Mouse (Mus musculus) midbrain, embryonic 16.5 days (tissue): Measurements from ENCODE around the gene Pdcd6ip. TPM values are rescaled to one million over a fixed set of nuclear protein-coding genes. Genes with fewer than 3 reads are reported as not detected.
A peak's percentile ranks its signal among the peaks of the same experiment; 100 is the strongest.
"Not testable (repeated sequence)": the region's sequence is repeated elsewhere in the genome, so short reads cannot be mapped to it uniquely, and the experiment has no call there.

Source experiments
- ATAC-seq: fragments of 200-750 bp; cut with Nextera tagmentation; 2 replicates; pipeline ENCODE4 v1.8.0; 2017; ENCODE audit warnings: moderate TSS enrichment
- H3K27ac ChIP-seq: fragments of 300-500 bp; sonication (generic); 2 replicates; pipeline ENCODE4 v1.5.1; 2014; ENCODE audit warnings: mild to moderate bottlenecking, low read length, mixed read lengths
- H3K27me3 ChIP-seq: fragments of 300-500 bp; sonication (generic); 2 replicates; pipeline ENCODE4 v1.6.1; 2014; ENCODE audit warnings: low read depth, low read length, mixed read lengths; ENCODE audit not compliant: control insufficient read depth, insufficient read depth
- H3K36me3 ChIP-seq: fragments of 300-500 bp; sonication (generic); 2 replicates; pipeline ENCODE4 v1.6.1; 2014; ENCODE audit warnings: mild to moderate bottlenecking, low read length, moderate library complexity, mixed read lengths; ENCODE audit not compliant: control insufficient read depth, insufficient read depth
- H3K4me1 ChIP-seq: fragments of 300-500 bp; sonication (generic); 2 replicates; pipeline ENCODE4 v1.6.1; 2014; ENCODE audit warnings: mild to moderate bottlenecking, low read length, mixed read lengths; ENCODE audit not compliant: control insufficient read depth, insufficient read depth
- H3K4me2 ChIP-seq: fragments of 300-500 bp; sonication (generic); 2 replicates; pipeline ENCODE4 v1.6.1; 2014; ENCODE audit warnings: mild to moderate bottlenecking, low read length, mixed read lengths
- H3K4me3 ChIP-seq: fragments of 300-500 bp; sonication (generic); 2 replicates; pipeline ENCODE4 v1.5.1; 2014; ENCODE audit warnings: low read depth, mild to moderate bottlenecking, low read length, moderate library complexity, mixed read lengths
- H3K9ac ChIP-seq: fragments of 300-500 bp; sonication (generic); 2 replicates; pipeline ENCODE4 v1.6.1; 2014; ENCODE audit warnings: low read depth, low read length, mixed read lengths
- H3K9me3 ChIP-seq: fragments of 300-500 bp; sonication (generic); replicated peaks from 2 replicates; pipeline ENCODE4 v1.6.1; 2014; ENCODE audit warnings: mild to moderate bottlenecking, low read length, mixed read lengths; ENCODE audit not compliant: control insufficient read depth, poor library complexity, severe bottlenecking
- WGBS: fragments of 180-500 bp; shearing (Covaris S2); extraction: QIAGEN DNeasy Blood & Tissue Kit; methylation state at CpG from one replicate; pipeline ENCODE4 v1.1.7; 2014; 5-methylcytosine and 5-hydroxymethylcytosine counted together
- polyA plus RNA-seq: library from polyadenylated mRNA; unstranded; fragments of >200 nt; fragmentation: Nextera tagmentation; extraction: Ambion mirVana; gene quantifications from 2 replicates; pipeline ENCODE4 v1.2.1, GENCODE M21; 2015

The Pdcd6ip gene
- polyA plus RNA-seq, 1 experiment from 2014 or later, result 35.9 TPM

GRCm38 (mm10) chr9:113670105-113670856 lies 37.8 kb downstream of the Pdcd6ip start:
- 87% methylated on average over 7 of the region's 7 CpGs for WGBS
- no peaks in the 10 kb centered on the region for H3K4me1 ChIP-seq
- H3K9me3 ChIP-seq, result peaks cover 7% of the 10 kb centered on the region; the same call in 1 of the 2 replicates
- peaks cover 48% of the 10 kb centered on the region for H3K36me3 ChIP-seq
- no peak overlapping the region for H3K9ac ChIP-seq
- ATAC-seq, result no peak
- H3K4me2 ChIP-seq, result no peak overlapping the region
- no peaks in the 10 kb centered on the region for H3K27me3 ChIP-seq
- H3K27ac ChIP-seq, result no peak overlapping the region
- H3K4me3 ChIP-seq, result no peak overlapping the region

GRCm38 (mm10) chr9:113663476-113663875 lies 44.6 kb downstream of the Pdcd6ip start:
- H3K9ac ChIP-seq, result no peak overlapping the region
- 93% methylated on average over 4 of the region's 4 CpGs for WGBS
- H3K27ac ChIP-seq, result no peak overlapping the region
- no peaks in the 10 kb centered on the region for H3K27me3 ChIP-seq
- H3K36me3 ChIP-seq, result peaks cover 28% of the 10 kb centered on the region
- peaks cover 7% of the 10 kb centered on the region; the same call in 1 of the 2 replicates for H3K9me3 ChIP-seq
- no peak overlapping the region for H3K4me2 ChIP-seq
- H3K4me3 ChIP-seq, result no peak overlapping the region
- no peaks in the 10 kb centered on the region for H3K4me1 ChIP-seq
- ATAC-seq, result no peak

GRCm38 (mm10) chr9:113657837-113658236 lies 50.2 kb downstream of the Pdcd6ip start:
- Histone ChIP-seq H3K9ac (no peak overlapping the region), H3K4me1 (no peaks in the 10 kb centered on the region), H3K4me2 (no peak overlapping the region), H3K4me3 (no peak overlapping the region), H3K27me3 (no peaks in the 10 kb centered on the region), H3K36me3 (peaks cover 17% of the 10 kb centered on the region), H3K9me3 (no peaks in the 10 kb centered on the region), H3K27ac (no peak overlapping the region)
- no peak for ATAC-seq
- WGBS, result 94% methylated on average over 1 of the region's 1 CpGs

GRCm38 (mm10) chr9:113653571-113653970 lies 54.5 kb downstream of the Pdcd6ip start:
- no peaks in the 10 kb centered on the region for H3K9me3 ChIP-seq
- no peak overlapping the region for H3K9ac ChIP-seq
- no peak overlapping the region for H3K4me2 ChIP-seq
- H3K4me3 ChIP-seq, result no peak overlapping the region
- peaks cover 8% of the 10 kb centered on the region for H3K36me3 ChIP-seq
- ATAC-seq, result no peak
- no peaks in the 10 kb centered on the region for H3K4me1 ChIP-seq
- H3K27me3 ChIP-seq, result no peaks in the 10 kb centered on the region
- WGBS, result 86% methylated on average over 8 of the region's 8 CpGs
- H3K27ac ChIP-seq, result no peak overlapping the region

GRCm38 (mm10) chr9:113650787-113651186 lies 57.3 kb downstream of the Pdcd6ip start:
- WGBS, result 78% methylated on average over 8 of the region's 8 CpGs
- peaks cover 3% of the 10 kb centered on the region; the same call in 1 of the 2 replicates for H3K36me3 ChIP-seq
- no peak overlapping the region for H3K27ac ChIP-seq
- no peaks in the 10 kb centered on the region for H3K4me1 ChIP-seq
- H3K27me3 ChIP-seq, result no peaks in the 10 kb centered on the region
- ATAC-seq, result no peak
- no peak overlapping the region for H3K4me3 ChIP-seq
- H3K9ac ChIP-seq, result no peak overlapping the region
- H3K4me2 ChIP-seq, result no peak overlapping the region
- no peaks in the 10 kb centered on the region for H3K9me3 ChIP-seq

GRCm38 (mm10) chr9:113649211-113649610 lies 58.8 kb downstream of the Pdcd6ip start:
- H3K36me3 ChIP-seq, H3K4me3 ChIP-seq, H3K9ac ChIP-seq, H3K27ac ChIP-seq, ATAC-seq, H3K4me1 ChIP-seq, H3K27me3 ChIP-seq, H3K9me3 ChIP-seq, H3K4me2 ChIP-seq: not testable (repeated sequence)
- 81% methylated on average over 8 of the region's 8 CpGs for WGBS

- 38% methylated on average over 5 of the region's 5 CpGs for WGBS
- H3K27ac ChIP-seq, result no peak overlapping the region
- ATAC-seq, result peak; percentile 29; the same call in 1 of the 2 replicates
- peaks cover 5% of the 10 kb centered on the region; the same call in 1 of the 2 replicates for H3K4me1 ChIP-seq
- H3K36me3 ChIP-seq, result no peaks in the 10 kb centered on the region
- H3K4me2 ChIP-seq, result no peak overlapping the region
- H3K4me3 ChIP-seq, result no peak overlapping the region
- H3K27me3 ChIP-seq, result no peaks in the 10 kb centered on the region
- no peak overlapping the region for H3K9ac ChIP-seq
- H3K9me3 ChIP-seq, result no peaks in the 10 kb centered on the region
These were observed 62.3 kb downstream of the Pdcd6ip start for GRCm38 (mm10) chr9:113645837-113646169.

- no peaks in the 10 kb centered on the region for H3K9me3 ChIP-seq
- ATAC-seq, result peak; percentile 69
- no peaks in the 10 kb centered on the region for H3K36me3 ChIP-seq
- 15% methylated on average over 8 of the region's 11 CpGs for WGBS
- no peak overlapping the region for H3K4me3 ChIP-seq
- no peak overlapping the region for H3K27ac ChIP-seq
- no peak overlapping the region for H3K9ac ChIP-seq
- no peak overlapping the region for H3K4me2 ChIP-seq
- H3K4me1 ChIP-seq, result peaks cover 5% of the 10 kb centered on the region; the same call in 1 of the 2 replicates
- H3K27me3 ChIP-seq, result no peaks in the 10 kb centered on the region
These were observed 62.8 kb downstream of the Pdcd6ip start for GRCm38 (mm10) chr9:113645153-113645836.

- 55% methylated on average over 5 of the region's 5 CpGs for WGBS
- no peaks in the 10 kb centered on the region for H3K36me3 ChIP-seq
- H3K9me3 ChIP-seq, result no peaks in the 10 kb centered on the region
- ATAC-seq, result no peak
- no peak overlapping the region for H3K4me3 ChIP-seq
- H3K4me2 ChIP-seq, result no peak overlapping the region
- peaks cover 5% of the 10 kb centered on the region; the same call in 1 of the 2 replicates for H3K4me1 ChIP-seq
- no peaks in the 10 kb centered on the region for H3K27me3 ChIP-seq
- H3K9ac ChIP-seq, result no peak overlapping the region
- H3K27ac ChIP-seq, result no peak overlapping the region
These were observed 63.4 kb downstream of the Pdcd6ip start for GRCm38 (mm10) chr9:113644701-113645100.
